9 mouse cellular contexts compared by ENCODE assay signal in the genomic region with DNA sequence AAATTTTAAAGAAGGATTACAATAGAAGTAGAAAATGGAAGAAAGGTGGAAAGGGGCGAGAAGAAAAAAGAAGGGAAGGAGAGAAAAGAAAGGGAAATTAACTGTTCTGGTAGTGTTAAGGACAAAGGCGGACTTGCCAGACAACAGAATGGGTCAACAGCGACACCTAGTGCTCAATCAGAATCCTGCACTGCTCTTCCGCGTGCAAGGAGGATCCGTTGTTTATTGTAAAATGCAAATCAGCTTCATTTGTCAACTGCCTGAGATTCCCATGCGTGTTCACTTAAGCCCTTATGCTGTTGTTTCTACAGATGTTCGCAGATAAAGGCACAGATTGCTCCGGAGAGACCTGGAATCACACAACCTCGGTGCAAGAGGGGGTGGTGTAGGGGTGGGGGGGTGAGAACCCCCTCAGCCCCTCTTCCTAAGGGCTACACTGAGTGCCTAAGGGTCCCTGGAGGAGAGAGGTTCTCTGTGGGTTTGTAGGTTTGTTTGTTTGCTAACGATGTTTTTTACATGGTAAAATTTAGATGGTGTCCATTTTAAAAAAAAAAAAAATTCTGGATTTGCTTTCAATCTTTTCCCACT.
A peak's percentile ranks its signal among the peaks of the same experiment; 100 is the strongest.
DNase-seq lines count a peak whose midpoint lies in the region; ATAC-seq lines count a peak whose summit lies in the region.
"Had no signal": no experiment of that assay in that cellular context is flagged by ENCODE, and none has a peak within 500 bp of the region (broad histone marks: within the 10 kb centered on the region; RNA-seq: fewer than 3 reads in every experiment).

No protein-coding gene starts in this region.

- H3K9ac ChIP-seq in forebrain, embryonic 15.5 days (replicated peaks), result no peak overlapping the region; the same call in 1 of the 2 replicates
- H3K9ac ChIP-seq in intestine, embryonic 15.5 days, result no peak overlapping the region
- peak overlapping the region; percentile 65 for H3K9ac ChIP-seq in limb, embryonic 13.5 days
- H3K9ac ChIP-seq in midbrain, embryonic 15.5 days, result peak overlapping the region; percentile 21; the same call in 1 of the 2 replicates

- no peaks in the 10 kb centered on the region for H3K4me1 ChIP-seq in forebrain, embryonic 15.5 days
- H3K4me1 ChIP-seq in intestine, embryonic 15.5 days (replicated peaks), result no peaks in the 10 kb centered on the region
- H3K4me1 ChIP-seq in limb, embryonic 13.5 days, result no peaks in the 10 kb centered on the region
- peaks cover 3% of the 10 kb centered on the region; the same call in 1 of the 2 replicates for H3K4me1 ChIP-seq in midbrain, embryonic 15.5 days

- 5% methylated on average over 11 of the region's 11 CpGs for WGBS in forebrain, embryonic 15.5 days
- 5% methylated on average over 11 of the region's 11 CpGs for WGBS in intestine, embryonic 15.5 days
- 3% methylated on average over 11 of the region's 11 CpGs for WGBS in limb, embryonic 13.5 days
- WGBS in midbrain, embryonic 15.5 days, result 5% methylated on average over 11 of the region's 11 CpGs

- no peaks in the 10 kb centered on the region for H3K9me3 ChIP-seq in forebrain, embryonic 15.5 days
- H3K9me3 ChIP-seq in intestine, embryonic 15.5 days, result no peaks in the 10 kb centered on the region
- H3K9me3 ChIP-seq in limb, embryonic 13.5 days, result no peaks in the 10 kb centered on the region
- H3K9me3 ChIP-seq in midbrain, embryonic 15.5 days, result no peaks in the 10 kb centered on the region

- peak; percentile 59 for DNase-seq in urinary bladder, postnatal 25 days (ENCODE audit: low spot score)
- no peak for DNase-seq in urinary bladder, postnatal 10 days (ENCODE audit: low spot score)
- DNase-seq in cerebellum, adult 11 months, result peak; percentile 12
- peak; percentile 61 for DNase-seq in telencephalon, adult 2 months (ENCODE audit: low read depth, low spot score)

- peak overlapping the region; percentile 28 for H3K4me2 ChIP-seq in forebrain, embryonic 15.5 days (replicated peaks)
- peak overlapping the region; percentile 41 for H3K4me2 ChIP-seq in intestine, embryonic 15.5 days (replicated peaks)
- H3K4me2 ChIP-seq in limb, embryonic 13.5 days (replicated peaks), result peak overlapping the region; percentile 61
- H3K4me2 ChIP-seq in midbrain, embryonic 15.5 days, result peak overlapping the region; percentile 42

- H3K4me3 ChIP-seq in forebrain, embryonic 15.5 days, result 0 out of 2 replicates have a peak overlapping the region, but pooled peaks have one; percentile 6
- 0 out of 2 replicates have a peak overlapping the region, but pooled peaks have one; percentile 8 for H3K4me3 ChIP-seq in intestine, embryonic 15.5 days (replicated peaks)
- peak overlapping the region; percentile 33 for H3K4me3 ChIP-seq in limb, embryonic 13.5 days
- peak overlapping the region; percentile 20; the same call in 1 of the 2 replicates for H3K4me3 ChIP-seq in midbrain, embryonic 15.5 days

- ATAC-seq in forebrain, embryonic 15.5 days (replicated peaks), result peak; percentile 88
- peak; percentile 67 for ATAC-seq in intestine, embryonic 15.5 days
- peak; percentile 57; the same call in 1 of the 2 replicates for ATAC-seq in limb, embryonic 13.5 days (ENCODE audit: low FRiP score, low read depth)
- peak; percentile 86 for ATAC-seq in midbrain, embryonic 15.5 days (replicated peaks)

- H3K36me3 ChIP-seq in forebrain, embryonic 15.5 days, result no peaks in the 10 kb centered on the region
- no peaks in the 10 kb centered on the region for H3K36me3 ChIP-seq in intestine, embryonic 15.5 days
- H3K36me3 ChIP-seq in limb, embryonic 13.5 days, result no peaks in the 10 kb centered on the region
- no peaks in the 10 kb centered on the region for H3K36me3 ChIP-seq in midbrain, embryonic 15.5 days (replicated peaks)

- H3K27ac ChIP-seq in forebrain, embryonic 15.5 days (replicated peaks), result 0 out of 2 replicates have a peak overlapping the region, but pooled peaks have one; percentile 32
- no peak overlapping the region for H3K27ac ChIP-seq in intestine, embryonic 15.5 days
- H3K27ac ChIP-seq in limb, embryonic 13.5 days, result no peak overlapping the region
- H3K27ac ChIP-seq in midbrain, embryonic 15.5 days, result no peak overlapping the region
- H3K27ac ChIP-seq: macrophage had no signal

- H3K27me3 ChIP-seq in forebrain, embryonic 15.5 days, result no peaks in the 10 kb centered on the region
- no peaks in the 10 kb centered on the region for H3K27me3 ChIP-seq in intestine, embryonic 15.5 days (replicated peaks)
- H3K27me3 ChIP-seq in limb, embryonic 13.5 days, result no peaks in the 10 kb centered on the region
- H3K27me3 ChIP-seq in midbrain, embryonic 15.5 days (replicated peaks), result no peaks in the 10 kb centered on the region

Comparison
In these comparisons a context has a peak if more than half of its experiments do, and no peak if none do; other contexts are left out.
1. H3K9ac ChIP-seq: peak in limb, embryonic 13.5 days (single experiment) and midbrain, embryonic 15.5 days (single experiment); none in forebrain, embryonic 15.5 days (single experiment) and intestine, embryonic 15.5 days (single experiment).
2. Peak in every context shown above with its lines, with median percentiles within 50 percentile points of each other: ATAC-seq, H3K4me2 ChIP-seq and H3K4me3 ChIP-seq.